Mouse (Mus musculus): ENCODE measurements around the gene Fam214b. TPM values are rescaled to one million over a fixed set of nuclear protein-coding genes. Genes with fewer than 3 reads are reported as not detected.
A peak's percentile ranks its signal among the peaks of the same experiment; 100 is the strongest.

The Fam214b gene
- polyA plus RNA-seq, 1 experiment from 2014 or later: 28.1 TPM

DNA sequence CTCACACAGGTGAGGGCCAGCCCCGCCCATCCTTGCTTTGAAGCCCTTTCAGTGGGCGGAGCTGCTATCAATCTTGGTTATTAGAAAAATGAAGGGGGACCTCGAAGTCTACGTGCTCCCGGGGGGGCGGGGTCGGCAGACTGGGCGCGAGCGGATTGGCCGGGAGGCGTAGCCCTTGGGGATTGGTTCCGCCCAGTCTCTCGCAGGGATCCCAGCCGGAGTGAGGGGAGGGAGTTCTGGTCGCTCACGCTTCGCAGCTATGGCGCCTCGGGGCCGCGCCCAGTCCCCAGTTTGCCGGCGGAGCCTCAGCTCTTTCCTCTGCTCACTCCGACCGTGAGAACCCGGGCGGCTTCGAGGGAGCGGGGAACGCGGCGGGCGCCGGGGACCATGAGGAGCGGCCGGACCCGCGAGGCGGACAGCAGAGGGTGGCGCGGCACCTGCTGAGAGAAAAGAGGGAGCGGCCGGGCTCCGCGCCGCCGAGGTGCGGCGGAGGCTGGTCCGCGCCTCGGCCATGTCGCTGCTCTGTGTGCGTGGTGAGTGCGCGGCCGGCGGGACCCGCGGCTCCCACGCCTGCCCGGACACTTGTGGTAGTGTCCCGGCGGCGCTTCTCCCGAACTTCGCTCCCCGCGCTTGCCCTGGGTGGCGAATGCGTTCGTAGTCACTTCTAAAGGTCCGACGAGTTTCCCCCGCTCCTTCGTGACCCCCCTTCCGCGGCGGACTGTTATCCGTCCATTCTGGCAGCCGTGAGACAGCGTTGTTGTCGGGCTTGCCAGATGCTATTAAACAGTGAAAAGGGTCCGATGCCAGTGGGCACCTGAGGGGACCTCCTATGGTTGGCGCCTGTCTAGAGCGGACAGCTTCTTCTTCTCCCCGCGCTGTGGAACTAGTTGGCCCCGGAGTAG lies 13.0 kb upstream of the Fam214b start, which contains the start of gene Unc13b:
Unc13b (plus strand) TSS at position 201 of the 902 bp plus-strand sequence.
- Histone ChIP-seq H3K4me2 (ENCODE audit: low read depth, low read length, severe bottlenecking) (peak within 1 kb of the TSS; percentile 60), H3K27ac (ENCODE audit: low read depth, low read length) (peak within 1 kb of the TSS; percentile 68; the same call in 1 of the 2 replicates), H3K27me3 (ENCODE audit: control insufficient read depth, insufficient read depth, low read length) (no peaks in the 10 kb centered on the region), H3K9ac (ENCODE audit: low read length) (peak within 1 kb of the TSS; percentile 84), H3K4me3 (ENCODE audit: low read depth, low read length) (peak within 1 kb of the TSS; percentile 73), H3K36me3 (ENCODE audit: control insufficient read depth, insufficient read depth, low read length) (no peaks in the 10 kb centered on the region), H3K9me3 (ENCODE audit: control insufficient read depth, low read length) (no peaks in the 10 kb centered on the region), H3K4me1 (replicated peaks; ENCODE audit: control insufficient read depth, insufficient read depth, low read length) (no peaks in the 10 kb centered on the region)
- ATAC-seq (replicated peaks; ENCODE audit: low FRiP score): peak; percentile 98
- DNase-seq (ENCODE audit: low spot score): peak; percentile 97
- under 1% methylated on average over 85 of the region's 90 CpGs for WGBS

- DNase-seq (ENCODE audit: low spot score) (no peak), ATAC-seq (replicated peaks; ENCODE audit: low FRiP score) (peak; percentile 32; the same call in 1 of the 2 replicates)
- Histone ChIP-seq H3K36me3 (ENCODE audit: control insufficient read depth, insufficient read depth, low read length) (no peaks in the 10 kb centered on the region), H3K4me1 (replicated peaks; ENCODE audit: control insufficient read depth, insufficient read depth, low read length) (no peaks in the 10 kb centered on the region), H3K27me3 (ENCODE audit: control insufficient read depth, insufficient read depth, low read length) (no peaks in the 10 kb centered on the region), H3K9me3 (ENCODE audit: control insufficient read depth, low read length) (no peaks in the 10 kb centered on the region), H3K27ac (ENCODE audit: low read depth, low read length) (no peak overlapping the region), H3K4me2 (ENCODE audit: low read depth, low read length, severe bottlenecking) (peak overlapping the region; percentile 60), H3K9ac (ENCODE audit: low read length) (no peak overlapping the region), H3K4me3 (ENCODE audit: low read depth, low read length) (peak overlapping the region; percentile 73)
- WGBS: 16% methylated on average over 8 of the region's 8 CpGs
These were observed 12.4 kb upstream of the Fam214b start for GRCm38 (mm10) chr4:43058392-43058752.

DNA sequence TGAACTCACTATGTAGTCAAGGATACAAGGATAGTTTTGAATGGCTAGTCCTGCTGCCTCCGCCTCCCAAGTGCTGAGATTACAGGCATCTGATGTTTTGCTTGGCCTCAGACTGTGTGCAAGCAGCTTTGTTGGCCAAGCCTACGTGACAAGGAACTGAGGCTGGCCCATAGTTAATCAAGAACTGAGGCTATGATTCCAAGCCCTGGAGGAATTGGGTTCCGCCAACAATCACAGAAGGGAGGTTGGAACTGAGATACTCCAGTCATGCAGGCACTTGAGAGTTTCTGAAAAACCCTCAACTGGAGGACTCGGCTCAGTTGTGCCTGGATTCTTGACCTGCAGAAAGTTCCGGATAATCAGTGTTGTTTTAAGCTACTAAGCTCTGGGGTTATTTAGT lies 11.6 kb upstream of the Fam214b start:
- no peaks in the 10 kb centered on the region for H3K9me3 ChIP-seq (ENCODE audit: control insufficient read depth, low read length)
- no peak for DNase-seq (ENCODE audit: low spot score)
- ATAC-seq (replicated peaks; ENCODE audit: low FRiP score): no peak
- no peaks in the 10 kb centered on the region for H3K27me3 ChIP-seq (ENCODE audit: control insufficient read depth, insufficient read depth, low read length)
- H3K4me2 ChIP-seq (ENCODE audit: low read depth, low read length, severe bottlenecking): no peak overlapping the region
- WGBS: 87% methylated on average over 5 of the region's 5 CpGs
- no peak overlapping the region for H3K27ac ChIP-seq (ENCODE audit: low read depth, low read length)
- no peaks in the 10 kb centered on the region for H3K4me1 ChIP-seq (replicated peaks; ENCODE audit: control insufficient read depth, insufficient read depth, low read length)
- H3K4me3 ChIP-seq (ENCODE audit: low read depth, low read length): no peak overlapping the region
- no peaks in the 10 kb centered on the region for H3K36me3 ChIP-seq (ENCODE audit: control insufficient read depth, insufficient read depth, low read length)
- no peak overlapping the region for H3K9ac ChIP-seq (ENCODE audit: low read length)

DNA sequence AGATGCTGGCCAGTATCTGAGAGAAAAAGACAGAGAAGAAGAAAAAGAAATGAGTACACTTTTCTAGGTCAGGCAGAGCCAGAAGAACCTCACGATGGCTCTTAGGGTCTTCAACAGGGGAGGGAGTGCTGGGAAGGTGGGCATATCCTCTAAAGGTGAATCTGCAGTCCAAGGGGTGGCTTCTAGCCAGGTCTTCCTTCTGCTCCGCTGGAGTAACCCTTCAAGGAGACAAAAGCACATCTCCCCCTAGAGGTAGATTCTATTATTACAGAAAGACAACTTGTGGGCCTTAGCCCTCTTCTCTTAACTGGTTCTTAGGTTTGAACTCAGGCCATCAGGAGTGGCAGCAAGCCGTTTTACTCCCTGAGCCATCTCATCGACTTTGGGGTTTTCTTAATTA lies 6.6 kb upstream of the Fam214b start:
- H3K4me3 ChIP-seq (ENCODE audit: low read depth, low read length): no peak overlapping the region
- no peak overlapping the region for H3K27ac ChIP-seq (ENCODE audit: low read depth, low read length)
- no peak for ATAC-seq (replicated peaks; ENCODE audit: low FRiP score)
- no peaks in the 10 kb centered on the region for H3K9me3 ChIP-seq (ENCODE audit: control insufficient read depth, low read length)
- H3K4me2 ChIP-seq (ENCODE audit: low read depth, low read length, severe bottlenecking): no peak overlapping the region
- H3K9ac ChIP-seq (ENCODE audit: low read length): no peak overlapping the region
- 18% methylated on average over 4 of the region's 4 CpGs for WGBS
- H3K36me3 ChIP-seq (ENCODE audit: control insufficient read depth, insufficient read depth, low read length): no peaks in the 10 kb centered on the region
- no peak for DNase-seq (ENCODE audit: low spot score)
- H3K27me3 ChIP-seq (ENCODE audit: control insufficient read depth, insufficient read depth, low read length): no peaks in the 10 kb centered on the region
- no peaks in the 10 kb centered on the region for H3K4me1 ChIP-seq (replicated peaks; ENCODE audit: control insufficient read depth, insufficient read depth, low read length)

GRCm38 (mm10) chr4:43047231-43047630 lies 1.2 kb upstream of the Fam214b start:
- Histone ChIP-seq H3K9me3 (ENCODE audit: control insufficient read depth, low read length) (no peaks in the 10 kb centered on the region), H3K27ac (ENCODE audit: low read depth, low read length) (no peak overlapping the region), H3K4me1 (replicated peaks; ENCODE audit: control insufficient read depth, insufficient read depth, low read length) (peaks cover 13% of the 10 kb centered on the region), H3K36me3 (ENCODE audit: control insufficient read depth, insufficient read depth, low read length) (no peaks in the 10 kb centered on the region), H3K4me3 (ENCODE audit: low read depth, low read length) (no peak overlapping the region), H3K9ac (ENCODE audit: low read length) (no peak overlapping the region), H3K27me3 (ENCODE audit: control insufficient read depth, insufficient read depth, low read length) (no peaks in the 10 kb centered on the region), H3K4me2 (ENCODE audit: low read depth, low read length, severe bottlenecking) (no peak overlapping the region)
- ATAC-seq (replicated peaks; ENCODE audit: low FRiP score) (no peak), DNase-seq (ENCODE audit: low spot score) (peak; percentile 74)
- WGBS: 2% methylated on average over 5 of the region's 5 CpGs

DNA sequence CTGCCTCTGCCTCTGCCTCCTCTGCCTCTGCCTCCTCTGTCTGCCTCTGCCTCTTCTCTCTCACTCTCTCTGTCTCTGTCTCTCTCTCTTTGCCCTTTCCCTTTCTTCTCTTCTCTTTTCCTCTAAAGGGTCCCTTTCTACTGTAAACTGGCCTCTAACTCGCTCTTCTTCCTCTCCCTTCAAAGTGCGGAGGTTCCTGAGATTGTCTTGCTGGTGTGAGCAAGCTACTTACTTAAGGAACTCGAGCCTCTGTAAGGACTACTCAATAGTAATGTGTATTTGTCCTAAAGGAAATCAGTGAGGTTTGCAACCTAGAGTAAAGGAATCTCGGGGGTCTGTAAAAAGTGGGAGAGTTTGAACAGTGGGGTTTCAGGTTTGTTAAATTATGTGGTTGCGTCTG lies 587 bp upstream of the Fam214b start:
- DNase-seq (ENCODE audit: low spot score) (no peak), ATAC-seq (replicated peaks; ENCODE audit: low FRiP score) (no peak)
- Histone ChIP-seq H3K9me3 (ENCODE audit: control insufficient read depth, low read length) (no peaks in the 10 kb centered on the region), H3K9ac (ENCODE audit: low read length) (no peak overlapping the region), H3K4me2 (ENCODE audit: low read depth, low read length, severe bottlenecking) (no peak overlapping the region), H3K4me1 (replicated peaks; ENCODE audit: control insufficient read depth, insufficient read depth, low read length) (peaks cover 13% of the 10 kb centered on the region), H3K27me3 (ENCODE audit: control insufficient read depth, insufficient read depth, low read length) (no peaks in the 10 kb centered on the region), H3K27ac (ENCODE audit: low read depth, low read length) (no peak overlapping the region), H3K36me3 (ENCODE audit: control insufficient read depth, insufficient read depth, low read length) (no peaks in the 10 kb centered on the region), H3K4me3 (ENCODE audit: low read depth, low read length) (no peak overlapping the region)
- WGBS: 64% methylated on average over 5 of the region's 5 CpGs

- Histone ChIP-seq H3K4me3 (ENCODE audit: low read depth, low read length) (peak overlapping the region; percentile 56), H3K9ac (ENCODE audit: low read length) (peak overlapping the region; percentile 70), H3K4me2 (ENCODE audit: low read depth, low read length, severe bottlenecking) (peak overlapping the region; percentile 89), H3K36me3 (ENCODE audit: control insufficient read depth, insufficient read depth, low read length) (no peaks in the 10 kb centered on the region), H3K27me3 (ENCODE audit: control insufficient read depth, insufficient read depth, low read length) (no peaks in the 10 kb centered on the region), H3K27ac (ENCODE audit: low read depth, low read length) (peak overlapping the region; percentile 99), H3K4me1 (replicated peaks; ENCODE audit: control insufficient read depth, insufficient read depth, low read length) (peaks cover 14% of the 10 kb centered on the region), H3K9me3 (ENCODE audit: control insufficient read depth, low read length) (no peaks in the 10 kb centered on the region)
- ATAC-seq (replicated peaks; ENCODE audit: low FRiP score) (no peak; the same call in 1 of the 2 replicates), DNase-seq (ENCODE audit: low spot score) (no peak)
- 3% methylated on average over 13 of the region's 13 CpGs for WGBS
These were observed 748 bp downstream of the Fam214b start for GRCm38 (mm10) chr4:43045285-43045658.

DNA sequence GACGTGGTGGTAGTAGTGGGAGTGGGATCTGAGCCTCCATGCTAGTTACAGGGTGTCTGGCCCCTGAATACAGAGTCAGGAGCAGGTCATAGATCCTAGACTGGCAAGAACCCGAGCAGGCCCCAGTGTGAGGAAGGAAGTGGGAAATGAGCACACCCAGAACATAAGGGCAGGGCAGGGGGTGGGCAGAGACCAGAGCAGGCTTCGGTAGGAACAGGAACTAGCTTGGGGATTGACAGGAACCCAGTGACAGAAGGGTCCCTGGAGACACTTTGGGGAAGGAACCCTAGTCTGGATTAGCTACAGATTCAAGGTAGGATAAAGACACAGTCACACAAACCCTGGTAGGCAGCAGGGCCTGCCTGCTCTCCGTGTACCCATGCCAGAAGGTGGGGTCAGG lies 1.3 kb downstream of the Fam214b start:
- no peak for DNase-seq (ENCODE audit: low spot score)
- peaks cover 16% of the 10 kb centered on the region for H3K4me1 ChIP-seq (replicated peaks; ENCODE audit: control insufficient read depth, insufficient read depth, low read length)
- no peaks in the 10 kb centered on the region for H3K36me3 ChIP-seq (ENCODE audit: control insufficient read depth, insufficient read depth, low read length)
- no peak for ATAC-seq (replicated peaks; ENCODE audit: low FRiP score)
- H3K27me3 ChIP-seq (ENCODE audit: control insufficient read depth, insufficient read depth, low read length): no peaks in the 10 kb centered on the region
- H3K9me3 ChIP-seq (ENCODE audit: control insufficient read depth, low read length): no peaks in the 10 kb centered on the region
- peak overlapping the region; percentile 70 for H3K9ac ChIP-seq (ENCODE audit: low read length)
- peak overlapping the region; percentile 99 for H3K27ac ChIP-seq (ENCODE audit: low read depth, low read length)
- H3K4me2 ChIP-seq (ENCODE audit: low read depth, low read length, severe bottlenecking): peak overlapping the region; percentile 89
- H3K4me3 ChIP-seq (ENCODE audit: low read depth, low read length): peak overlapping the region; percentile 56
- 13% methylated on average over 4 of the region's 4 CpGs for WGBS

Measured in forebrain, embryonic 11.5 days (tissue).